Mouse (Mus musculus) cerebellum, adult 9-10 months (tissue): ENCODE data around the gene Tgoln1.

Source experiments
- DNase-seq: peaks from one replicate; pipeline ENCODE4 v3.0.0; 2022

The Tgoln1 gene

GRCm38 (mm10) chr6:72627276-72627675 lies 10.5 kb upstream of the Tgoln1 start:
- no peak for DNase-seq

DNA sequence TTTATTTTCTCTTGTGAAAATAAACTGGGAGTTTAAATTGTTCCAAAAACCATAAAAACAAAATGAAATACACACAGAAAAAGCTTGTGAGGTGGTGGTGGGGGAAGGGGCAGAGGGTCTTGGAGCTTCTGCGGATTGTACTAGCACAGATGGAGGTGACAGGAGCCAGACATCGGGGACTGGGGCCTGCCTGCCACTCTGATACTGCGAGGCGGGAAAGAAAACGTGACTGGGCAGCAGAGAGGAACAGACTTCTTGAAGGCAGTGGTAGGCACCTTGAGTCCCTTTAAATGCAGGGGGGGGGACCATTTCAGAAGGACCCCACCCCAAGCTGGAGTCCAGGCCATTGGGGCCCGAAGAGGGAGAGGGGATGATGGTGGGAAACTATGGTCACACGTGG lies 9.6 kb upstream of the Tgoln1 start:
- DNase-seq: no peak

GRCm38 (mm10) chr6:72623661-72624402 lies 7.0 kb upstream of the Tgoln1 start:
- DNase-seq: no peak

- no peak for DNase-seq
These were observed 6.1 kb upstream of the Tgoln1 start for GRCm38 (mm10) chr6:72622917-72623316.

GRCm38 (mm10) chr6:72620920-72621319 lies 4.1 kb upstream of the Tgoln1 start:
- DNase-seq: no peak

DNA sequence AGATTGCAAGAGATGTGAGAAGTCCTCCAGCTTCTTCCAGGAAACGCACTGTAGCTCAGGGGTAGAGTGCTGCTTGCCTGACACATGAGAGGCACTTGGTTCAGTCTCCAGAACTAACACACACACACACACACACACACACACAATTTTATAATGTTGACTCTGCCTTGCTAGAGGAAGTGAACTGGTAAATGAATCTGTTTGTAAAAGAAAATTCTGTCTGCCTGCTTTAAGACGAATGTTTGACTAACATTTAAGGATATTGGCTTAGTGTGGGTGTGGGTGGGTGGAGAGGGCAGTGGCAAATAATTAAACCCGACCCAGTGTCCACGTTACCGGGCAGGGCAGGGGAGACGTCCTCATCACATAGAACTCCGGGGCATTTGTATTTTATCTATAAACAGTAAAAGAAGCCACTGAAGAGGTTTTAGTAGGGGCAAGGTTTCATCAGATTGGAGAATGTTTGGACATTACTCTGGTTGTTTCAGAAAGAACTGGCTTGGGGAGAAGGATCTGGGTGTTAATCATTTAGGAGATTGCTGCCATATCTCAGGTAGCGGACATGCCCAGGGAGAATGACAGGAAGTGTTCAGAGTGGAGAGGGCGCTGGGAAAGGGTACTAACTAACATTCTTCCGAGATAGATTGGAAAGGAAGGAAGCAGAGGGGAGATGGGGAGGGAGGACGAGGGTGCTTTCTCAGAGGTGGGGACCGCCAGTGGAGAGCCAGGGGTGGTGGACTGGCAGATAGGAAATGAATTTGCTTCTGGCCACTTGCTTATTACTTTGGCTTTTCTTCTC lies 3.1 kb upstream of the Tgoln1 start:
- DNase-seq: no peak

- DNase-seq: peak; percentile 46
These were observed 1.0 kb downstream of the Tgoln1 start for GRCm38 (mm10) chr6:72615561-72616375.

DNA sequence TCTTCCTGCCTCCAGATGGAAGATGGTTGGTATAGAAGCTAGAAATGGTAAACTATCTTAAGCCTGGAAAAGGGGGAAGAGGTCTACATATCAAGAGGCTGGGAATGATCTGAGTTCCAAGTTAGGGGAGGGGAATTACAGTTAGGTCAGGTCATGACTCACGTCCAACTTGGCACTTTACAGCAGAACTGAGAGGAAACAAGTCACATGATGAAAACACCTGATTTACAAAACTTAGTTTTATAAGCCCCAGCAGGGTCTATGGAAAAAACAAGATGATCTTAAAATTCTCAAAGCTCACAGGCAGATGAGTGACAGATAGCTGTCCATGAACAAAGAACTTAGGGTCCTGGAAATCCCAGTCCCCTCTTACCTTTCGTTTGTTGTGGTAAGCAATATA lies 1.6 kb downstream of the Tgoln1 start:
- no peak for DNase-seq

DNA sequence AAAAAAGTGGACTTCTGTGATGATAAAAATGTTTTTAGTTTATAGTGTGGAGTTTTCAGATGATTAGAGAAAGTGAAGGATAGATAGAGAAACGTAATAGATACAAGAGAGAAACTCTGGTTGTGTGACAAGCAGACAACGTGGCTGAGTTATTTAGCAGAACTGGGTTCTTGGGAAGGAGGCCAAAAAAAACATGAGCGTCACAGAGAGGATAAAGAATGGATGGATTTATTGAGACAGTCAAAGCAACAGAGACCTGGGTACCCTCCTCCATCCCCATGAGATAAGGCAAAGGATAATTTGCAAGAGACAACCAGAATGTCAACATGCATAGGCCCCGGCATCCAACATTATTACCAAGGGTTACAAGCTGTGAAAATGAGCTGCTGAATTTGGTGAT lies 6.5 kb downstream of the Tgoln1 start:
- no peak for DNase-seq

GRCm38 (mm10) chr6:72608662-72609184 lies 8.1 kb downstream of the Tgoln1 start:
- no peak for DNase-seq

DNA sequence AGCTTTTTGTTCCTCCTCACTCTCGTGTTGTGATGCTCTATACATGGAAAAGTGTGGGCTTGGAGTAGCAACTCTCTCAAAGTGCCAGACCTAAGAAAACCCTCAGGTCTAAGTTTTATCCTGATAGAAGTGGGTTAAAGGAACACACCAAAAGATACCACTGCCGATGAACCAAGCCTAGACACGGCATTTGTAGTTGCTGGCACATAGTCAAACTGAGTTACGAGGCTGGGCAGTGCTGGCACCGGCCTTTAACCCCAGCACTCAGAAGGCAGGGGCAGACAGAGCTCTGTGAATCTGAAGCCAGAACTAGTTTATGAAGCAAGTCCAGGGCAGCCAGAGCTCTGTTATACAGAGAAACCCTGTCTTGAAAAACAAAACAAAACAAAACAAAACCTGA lies 9.1 kb downstream of the Tgoln1 start:
- no peak for DNase-seq

GRCm38 (mm10) chr6:72607060-72607459 lies 9.7 kb downstream of the Tgoln1 start:
- DNase-seq: no peak

DNA sequence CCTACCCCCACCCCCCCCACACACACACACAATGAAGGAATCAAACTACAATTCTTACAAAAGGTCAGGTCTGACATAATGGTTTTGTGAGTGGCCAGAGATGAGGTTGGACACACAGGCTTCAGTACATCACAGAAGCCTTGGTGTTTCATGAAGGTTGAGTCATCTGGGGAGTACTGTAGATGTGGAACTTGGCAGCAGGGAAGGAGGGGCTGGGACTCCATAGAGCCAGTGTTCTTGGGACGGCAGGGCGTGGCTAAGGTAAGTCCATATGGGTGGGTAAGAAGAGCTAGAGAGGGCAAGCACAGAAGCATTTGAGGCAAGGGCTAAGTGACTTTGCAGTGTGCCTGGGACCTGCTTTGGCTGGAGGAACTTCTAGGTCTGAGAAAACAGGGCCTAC lies 12.7 kb downstream of the Tgoln1 start:
- DNase-seq: no peak

GRCm38 (mm10) chr6:72601732-72602131 lies 15.1 kb downstream of the Tgoln1 start:
- DNase-seq: peak; percentile 78

DNA sequence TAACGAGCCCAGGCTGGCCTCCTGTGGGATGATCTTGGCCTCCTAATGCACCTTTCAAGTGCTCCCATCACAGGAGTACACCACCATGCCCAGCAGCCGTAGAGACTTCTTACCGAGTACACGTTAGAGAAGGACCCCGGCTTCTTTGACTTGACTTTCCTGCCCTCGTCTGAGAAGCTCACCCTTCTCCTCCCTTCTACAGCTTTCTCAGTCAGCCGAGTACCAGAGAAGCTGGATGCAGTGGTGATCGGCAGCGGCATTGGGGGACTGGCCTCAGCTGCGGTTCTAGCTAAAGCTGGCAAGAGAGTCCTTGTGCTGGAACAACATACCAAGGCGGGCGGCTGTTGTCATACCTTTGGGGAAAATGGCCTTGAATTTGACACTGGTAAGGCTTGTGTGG lies 16.0 kb downstream of the Tgoln1 start:
- DNase-seq: no peak

GRCm38 (mm10) chr6:72600216-72600615 lies 16.6 kb downstream of the Tgoln1 start:
- DNase-seq: no peak

GRCm38 (mm10) chr6:72598791-72599557 lies 17.8 kb downstream of the Tgoln1 start:
- DNase-seq: peak; percentile 77

DNA sequence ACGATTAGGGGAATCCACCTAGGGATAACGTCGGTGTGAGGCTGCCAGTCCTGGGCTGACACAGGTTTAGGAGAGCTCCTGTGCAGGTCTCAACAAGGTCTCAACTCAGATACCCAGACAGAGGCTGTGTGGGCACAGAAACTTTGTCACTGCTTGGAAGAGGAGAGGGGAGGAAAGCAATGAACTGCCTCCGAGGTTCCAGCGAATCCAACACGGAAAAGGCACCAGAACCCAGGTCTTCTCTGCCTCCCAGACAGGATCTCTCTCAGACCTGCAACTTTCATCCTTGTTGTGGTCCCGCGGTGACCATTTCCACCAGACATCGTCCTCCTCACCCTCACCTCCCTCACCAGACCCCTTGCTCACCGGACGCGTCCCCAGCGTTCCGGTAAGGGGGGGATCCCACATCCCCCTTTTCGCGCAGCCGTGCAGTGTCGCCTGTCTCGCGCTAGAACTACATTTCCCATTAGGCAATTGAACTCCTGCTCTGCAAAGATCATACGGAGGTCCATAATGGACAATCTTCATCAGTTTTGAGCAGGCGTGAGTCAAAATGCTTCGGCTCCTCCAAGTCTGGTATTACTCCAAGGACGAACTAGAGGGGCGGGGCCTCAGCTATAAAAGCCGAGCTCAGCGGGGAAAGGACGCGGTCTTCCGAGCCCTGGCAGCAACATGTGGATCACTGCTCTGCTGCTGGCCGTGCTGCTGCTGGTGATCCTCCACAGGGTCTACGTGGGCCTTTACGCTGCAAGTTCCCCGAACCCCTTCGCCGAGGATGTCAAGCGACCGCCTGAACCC lies 18.6 kb downstream of the Tgoln1 start, which contains the start of the genes Elmod3 and Retsat:
Elmod3 (minus strand) TSS at position 458 of the 798 bp plus-strand sequence.
Retsat (plus strand) TSS at position 520 of the 798 bp plus-strand sequence.
- peak; percentile 95 for DNase-seq

- DNase-seq: peak; percentile 47
These were observed 19.5 kb downstream of the Tgoln1 start for GRCm38 (mm10) chr6:72597083-72597874.

DNA sequence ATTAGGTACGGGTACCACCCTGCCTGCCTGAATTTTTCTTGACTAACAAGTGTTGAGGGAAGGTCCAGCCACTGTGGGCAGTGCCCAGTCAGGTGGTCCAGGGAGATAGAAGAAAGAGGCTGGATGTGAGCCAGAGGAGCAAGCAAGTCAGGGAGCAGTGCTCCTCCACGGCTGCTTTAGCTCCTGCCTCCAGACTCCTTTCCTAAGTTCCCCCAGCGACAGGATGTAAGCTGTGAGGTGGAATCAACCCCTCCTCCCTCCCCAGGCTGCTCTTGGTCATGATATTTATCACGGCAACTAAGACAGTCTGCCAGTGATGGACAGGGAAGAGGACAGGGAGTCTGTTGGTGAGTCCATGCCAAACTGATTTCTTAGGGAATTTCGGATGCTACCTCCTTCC lies 22.9 kb downstream of the Tgoln1 start:
- DNase-seq: no peak
